Mouse (Mus musculus): Measurements from ENCODE around the gene Mrtfa.

DNA sequence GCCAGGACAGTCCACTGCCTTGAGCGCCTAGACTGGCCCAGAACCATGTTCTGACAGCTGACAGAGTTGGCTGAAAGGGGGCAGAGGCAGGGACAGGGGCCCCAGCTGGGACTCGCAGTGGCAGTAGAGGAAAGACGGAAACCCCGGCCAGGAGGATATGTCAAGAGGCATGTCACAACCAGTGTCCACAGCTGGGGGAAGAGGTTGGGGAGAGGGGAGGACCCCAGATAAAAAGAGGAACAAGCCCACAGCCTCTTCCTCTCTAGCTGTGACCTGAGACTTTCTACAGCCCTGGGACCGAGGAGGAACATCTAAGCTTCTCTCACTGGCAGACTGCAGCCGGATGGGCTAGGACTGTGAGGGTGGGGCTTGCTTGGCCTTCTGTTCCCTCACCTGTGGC is 169.2 kb downstream of the Mrtfa start:
- TF ChIP-seq CTCF (IDR thresholded peaks at IDR 0.05; ENCODE audit: borderline replicate concordance, insufficient read depth, low read length) (no peak), POLR2A (IDR thresholded peaks at IDR 0.05; ENCODE audit: low read depth, low read length) (no peak)

Measured in embryonic fibroblast, embryonic 13.5 days (primary cell).